Mouse (Mus musculus) heart, postnatal 0 days (tissue): ENCODE results near the gene Skida1.

ENCODE experiments used
- CTCF ChIP-seq: IDR thresholded peaks from 2 replicates; pipeline ENCODE4 v1.5.1; 2016; ENCODE audit warnings: antibody characterized with exemption, control low read depth, low read depth
- EP300 ChIP-seq: IDR thresholded peaks from 2 replicates; pipeline ENCODE4 v1.6.1; 2016; ENCODE audit warnings: antibody characterized with exemption, low read depth

DNA sequence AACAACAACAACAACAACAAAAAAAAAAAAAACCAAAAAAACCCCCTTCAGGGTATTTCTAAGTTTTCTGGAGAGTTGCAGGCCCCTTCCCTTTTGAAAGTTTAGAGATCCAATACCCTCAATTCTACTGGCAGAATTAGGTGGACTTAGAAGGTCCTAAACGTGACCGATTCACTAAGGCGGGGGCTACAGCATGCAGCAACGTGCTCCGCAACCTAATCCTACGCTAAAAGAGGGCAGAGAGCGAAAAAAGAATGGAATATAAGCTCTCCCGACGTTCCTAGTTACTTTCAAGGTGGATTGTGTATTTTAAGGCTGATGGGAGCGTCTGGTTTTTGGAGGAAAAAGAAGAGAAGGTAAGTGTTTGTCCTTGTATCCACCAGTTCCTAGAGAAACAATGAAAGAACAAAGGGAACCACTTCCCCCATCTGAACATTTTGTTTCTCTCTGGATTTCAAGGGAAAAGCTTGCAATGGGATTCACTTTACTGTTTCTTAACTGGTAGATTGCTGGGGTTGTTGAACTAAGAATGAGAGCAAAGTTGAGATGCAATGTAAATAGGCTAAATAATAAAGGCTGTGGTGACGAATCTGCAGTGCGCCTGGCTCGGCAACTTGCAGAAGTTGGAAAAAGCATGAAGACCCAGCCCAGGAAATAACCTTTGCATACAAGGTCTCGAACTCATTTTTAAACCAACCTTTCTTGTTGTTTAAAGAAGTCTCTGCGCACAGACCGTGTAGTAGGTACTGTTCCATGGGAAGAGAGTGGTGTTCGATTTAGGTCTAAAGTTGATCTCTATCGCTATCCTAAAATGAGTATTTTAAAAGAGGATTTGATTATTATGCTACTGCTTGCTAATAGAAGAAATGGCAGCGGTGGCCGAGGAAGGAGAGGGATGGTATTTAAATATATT lies 6.4 kb upstream of the Skida1 start, which contains the start of gene Mllt10:
- TF ChIP-seq CTCF: no peak
- TF ChIP-seq EP300: no peak
